Mouse (Mus musculus) T-helper 2 cell (primary cell): ENCODE data around the gene Slc25a34.

Experiments
- in situ Hi-C: fragments of 300-600 bp; cut with MboI, MseI; formaldehyde crosslinking; loops from one replicate; pipeline ENCODE4 v1.15.1; 2025; ENCODE audit warnings: high pct_unique_total_duplicates

Gene Slc25a34

DNA sequence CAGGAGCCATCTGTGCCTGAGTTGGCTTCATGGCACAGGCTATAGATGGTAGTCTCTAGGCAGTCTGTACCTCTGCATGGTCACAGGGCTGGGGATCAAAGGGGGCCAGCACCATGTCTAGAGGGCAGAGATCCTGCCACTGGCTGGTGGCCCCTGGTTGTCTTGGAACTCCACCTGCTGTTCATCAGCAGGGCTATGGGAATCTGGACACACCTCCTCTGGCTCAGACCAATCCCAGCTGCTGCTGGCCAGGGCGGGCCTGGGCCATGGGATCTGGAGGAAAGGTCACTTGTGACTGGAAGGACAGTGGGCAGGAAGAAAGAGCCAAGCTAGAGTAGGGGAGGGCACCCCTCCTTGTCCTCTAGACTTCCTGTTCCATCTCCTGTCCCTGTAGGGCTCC is at the start of gene Slc25a34:
Gene Slc25a34 (minus strand): TSS at position 156 of the 400 bp plus-strand sequence.
- in situ Hi-C loops: no loop called here

DNA sequence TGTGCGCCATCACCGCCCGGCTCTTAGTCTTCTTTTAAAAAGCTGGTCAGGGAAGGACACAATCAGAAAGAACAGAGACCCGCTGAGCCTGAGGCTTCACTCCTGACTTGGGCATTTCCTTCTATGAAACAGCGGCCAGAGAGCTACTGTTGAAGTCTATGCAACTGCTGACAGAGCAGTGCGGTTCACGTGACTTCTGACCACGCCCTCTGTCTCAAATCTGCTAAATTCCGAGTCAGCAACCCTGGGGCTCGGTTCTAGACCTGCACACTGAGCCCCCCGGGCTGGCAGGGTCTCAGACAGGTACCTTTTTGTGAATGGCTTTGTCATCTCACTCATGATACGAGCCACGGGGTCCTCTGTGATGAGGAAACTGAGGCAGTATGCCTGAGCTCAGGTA is 48.7 kb upstream of the Slc25a34 start:
- in situ Hi-C loops: no loop called here

DNA sequence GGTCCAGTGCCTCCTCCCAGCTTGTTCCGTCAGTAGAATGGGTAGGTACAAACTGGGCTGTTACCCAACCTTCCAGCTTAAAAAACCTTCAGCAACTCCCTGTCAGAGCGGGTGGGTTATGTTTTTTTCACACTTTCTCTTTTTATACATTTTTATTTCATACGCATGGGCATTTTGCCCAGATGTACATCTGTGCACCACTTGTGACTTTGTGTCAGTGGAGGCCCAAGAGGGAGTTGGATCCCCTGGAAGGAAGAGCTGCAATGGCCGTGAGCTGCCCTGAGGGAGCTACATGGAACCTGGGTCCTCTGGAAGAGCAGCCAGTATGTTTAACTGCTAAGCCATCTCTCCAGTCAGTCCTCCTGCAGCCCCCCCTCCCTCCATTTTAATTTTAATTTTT is 47.8 kb upstream of the Slc25a34 start:
- in situ Hi-C loops: no loop called here

DNA sequence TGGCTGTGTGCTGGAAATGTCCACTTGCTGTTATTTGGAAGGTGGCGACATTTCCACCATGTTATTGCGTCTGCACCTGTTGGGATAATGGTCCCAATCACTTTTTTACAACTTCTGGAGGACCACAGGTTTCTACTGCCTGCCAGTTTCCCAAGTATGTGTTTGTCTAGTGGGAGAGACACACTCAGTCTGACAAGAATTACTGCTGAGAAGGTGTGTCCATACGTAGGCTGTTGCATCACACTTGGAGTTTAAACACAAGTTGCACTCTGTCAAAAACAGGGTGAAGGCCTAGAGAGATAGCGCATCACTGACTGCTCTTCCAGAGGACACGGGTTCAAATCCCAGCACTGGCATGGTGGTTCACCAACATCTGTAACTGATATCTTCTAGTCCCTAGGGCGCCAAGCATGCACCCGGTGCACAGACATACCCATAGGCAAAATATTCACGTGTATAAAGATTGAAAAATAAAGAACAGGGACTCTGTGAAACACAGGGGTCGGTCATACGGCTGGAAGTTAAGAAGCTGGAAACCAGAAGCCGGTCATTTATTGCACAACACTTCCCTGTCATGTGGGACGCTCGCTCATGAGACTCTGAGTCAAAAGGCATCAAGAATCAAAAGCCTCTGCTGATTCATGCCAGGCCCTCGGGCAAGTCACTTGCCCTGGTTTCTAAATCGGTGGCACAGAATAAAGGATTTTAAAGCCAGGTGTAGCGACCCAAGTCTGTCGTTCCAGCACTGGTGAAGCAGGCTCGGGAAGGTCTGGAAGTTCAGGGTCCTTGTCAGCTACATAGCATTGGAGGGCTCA is 46.5 kb upstream of the Slc25a34 start:
- in situ Hi-C loops: no loop called here

DNA sequence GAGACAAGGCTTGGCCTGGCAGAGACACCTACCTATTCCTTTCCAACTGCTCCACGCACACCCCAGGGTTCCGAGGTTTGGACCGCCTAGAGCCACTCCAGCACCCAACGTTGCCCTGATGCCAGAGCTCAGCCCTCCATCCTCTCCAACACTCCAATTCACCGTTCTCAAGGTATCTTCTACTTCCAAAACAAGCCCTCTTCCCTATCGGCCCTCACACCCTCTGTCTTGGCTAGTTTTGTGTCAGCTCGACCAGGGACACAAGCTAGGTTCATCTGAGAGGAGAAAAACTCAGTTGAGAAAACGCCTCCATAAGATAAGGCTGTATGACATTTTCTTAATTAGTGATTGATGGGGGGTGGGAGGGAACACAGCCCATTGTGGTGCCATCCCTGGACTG is 41.2 kb upstream of the Slc25a34 start, which contains the start of gene Plekhm2:
Gene Plekhm2 (minus strand): TSS at position 101 of the 400 bp plus-strand sequence.
- in situ Hi-C loops: no loop called here

DNA sequence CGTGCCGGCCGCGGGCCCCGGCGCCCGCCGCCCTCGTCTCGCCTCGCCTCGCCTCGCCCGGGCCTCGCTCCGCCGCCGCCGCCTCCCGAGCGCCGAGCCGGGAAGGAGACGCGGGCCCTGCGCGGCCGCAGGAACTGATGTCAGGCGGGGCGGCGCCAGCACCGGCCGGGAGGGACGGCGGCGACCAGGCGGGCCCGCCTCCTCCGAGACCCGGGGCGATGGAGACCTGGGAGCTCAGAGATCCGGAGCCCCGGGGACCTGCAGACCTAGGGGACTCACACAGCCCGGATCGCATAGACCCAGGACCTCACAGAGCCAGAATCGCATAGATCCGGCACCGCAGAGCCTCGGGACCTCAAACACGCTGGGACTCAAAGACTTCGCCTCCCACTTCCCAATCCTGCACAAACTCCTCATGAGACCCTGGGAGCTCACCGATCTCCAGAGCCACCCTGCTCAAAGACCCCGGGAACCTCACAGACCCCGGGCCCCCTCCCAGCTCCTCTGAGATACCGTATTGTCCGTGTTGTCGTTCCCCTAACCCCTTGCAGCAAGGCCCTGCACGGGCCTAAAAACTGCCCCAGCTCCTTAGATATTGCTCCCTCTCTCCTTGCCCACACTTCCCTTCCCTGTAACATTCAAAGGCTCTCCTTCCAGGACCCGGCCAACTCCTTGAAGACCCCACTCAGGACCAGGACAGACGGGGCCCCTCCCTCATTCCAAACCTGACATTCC is 40.6 kb upstream of the Slc25a34 start:
- in situ Hi-C loops: no loop called here

DNA sequence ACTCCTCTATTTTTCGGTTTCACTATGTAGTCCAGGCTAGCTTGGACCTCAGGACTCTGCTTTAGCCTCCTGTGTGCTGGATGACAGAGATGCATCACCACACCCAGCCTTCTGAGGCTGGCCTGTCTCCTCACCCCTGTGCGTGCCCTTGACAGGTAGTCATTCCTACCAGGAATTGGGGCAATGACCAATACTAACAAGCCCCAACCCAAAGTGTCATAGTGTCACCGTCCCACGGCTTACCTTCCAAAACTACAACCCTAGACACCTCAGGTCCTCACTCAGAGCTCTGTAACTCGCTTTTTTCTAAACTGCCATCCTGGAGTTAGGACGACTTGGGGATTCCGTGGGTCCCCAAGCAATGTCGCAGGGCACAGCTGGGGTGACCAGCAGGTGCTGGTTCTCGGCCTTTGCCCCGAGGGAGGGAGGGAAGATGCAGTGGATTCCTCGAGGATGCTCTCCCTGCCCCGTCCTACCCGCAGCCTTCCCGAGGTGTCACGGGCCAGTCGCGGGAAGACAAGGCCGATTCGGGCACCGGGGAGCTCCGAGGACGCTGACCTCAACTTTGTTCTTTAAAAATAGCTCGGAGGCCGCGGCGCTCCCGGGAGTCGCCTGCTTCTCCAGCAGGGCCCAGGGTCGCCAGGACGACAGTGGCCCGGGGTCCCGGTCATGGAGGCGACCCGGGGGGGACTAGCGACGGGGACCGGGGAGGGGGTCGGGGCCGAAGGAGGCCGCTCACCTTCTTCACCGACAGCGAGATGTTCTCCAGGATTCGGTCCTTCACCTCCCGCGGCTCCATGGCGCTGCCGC is 39.7 kb upstream of the Slc25a34 start:
- in situ Hi-C loops: no loop called here

DNA sequence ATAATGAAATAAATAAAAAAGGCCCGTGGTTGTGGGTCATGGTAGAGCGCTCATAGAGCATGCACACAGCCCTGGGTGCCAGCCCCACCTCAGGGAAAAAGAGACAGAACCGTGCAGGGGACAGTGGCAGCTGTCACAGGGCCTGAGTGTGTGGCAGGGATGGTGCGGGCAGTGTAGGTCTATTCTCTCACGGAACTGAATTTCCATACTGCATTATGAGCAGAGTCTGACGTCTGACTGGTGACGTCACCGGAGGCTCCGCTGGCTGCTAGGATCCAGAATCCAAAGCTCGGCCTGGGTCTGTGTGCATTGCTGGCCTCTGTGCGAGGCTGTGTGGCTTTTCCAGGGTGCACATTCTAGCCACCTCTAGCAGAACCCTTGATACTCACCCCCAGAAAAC is 37.3 kb upstream of the Slc25a34 start:
- in situ Hi-C loops: no loop called here

DNA sequence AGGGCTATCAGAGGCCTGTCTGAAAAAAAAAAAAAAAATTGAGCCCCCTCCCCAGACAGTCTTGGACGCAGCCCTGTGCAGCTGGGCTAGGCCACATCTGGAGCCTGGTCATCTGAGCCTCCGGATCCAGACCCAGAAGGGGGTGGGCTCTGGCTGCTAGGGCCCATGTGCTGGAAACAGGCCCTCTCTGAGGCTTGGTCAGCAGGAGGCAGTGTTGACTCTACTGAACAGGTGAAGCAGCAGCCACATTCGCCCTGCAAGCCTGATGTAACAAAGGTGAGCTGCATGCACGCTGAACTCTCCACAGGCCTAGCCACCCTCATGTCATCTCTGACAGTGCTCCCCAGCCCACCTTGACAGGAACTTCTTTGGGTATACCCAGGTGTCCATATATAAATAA is 36.1 kb upstream of the Slc25a34 start:
- in situ Hi-C loops: no loop called here

DNA sequence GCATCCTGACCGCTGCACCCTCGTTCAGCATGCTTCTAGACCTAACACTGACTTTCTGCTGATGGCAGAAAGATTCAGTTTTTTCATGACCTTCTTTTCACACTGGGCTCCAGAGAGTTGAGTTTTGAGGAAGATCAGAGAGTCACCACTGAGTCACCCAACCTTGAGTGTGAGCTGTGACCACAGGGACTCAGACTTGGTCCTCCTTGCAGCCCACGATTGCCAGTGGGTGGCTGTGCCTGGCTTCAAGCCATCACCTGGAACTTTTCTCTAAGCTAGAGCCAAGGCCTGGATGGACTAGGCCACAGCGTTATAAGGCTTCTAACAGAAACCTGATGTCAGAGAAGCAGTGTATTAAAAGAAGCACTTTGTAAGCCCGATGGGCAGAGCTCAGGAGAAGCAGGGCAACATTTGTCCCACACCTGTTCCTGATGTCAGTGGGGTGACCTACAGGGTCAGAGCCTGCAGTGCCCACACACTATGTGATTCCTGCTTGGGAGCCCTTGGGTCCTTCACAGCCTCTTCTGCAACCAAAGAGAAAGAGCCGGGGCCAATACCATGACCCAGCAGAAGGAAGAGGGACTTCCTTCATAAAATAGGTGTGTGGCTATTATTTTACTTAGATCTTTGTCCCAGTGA is 35.3 kb upstream of the Slc25a34 start:
- in situ Hi-C loops: no loop called here

DNA sequence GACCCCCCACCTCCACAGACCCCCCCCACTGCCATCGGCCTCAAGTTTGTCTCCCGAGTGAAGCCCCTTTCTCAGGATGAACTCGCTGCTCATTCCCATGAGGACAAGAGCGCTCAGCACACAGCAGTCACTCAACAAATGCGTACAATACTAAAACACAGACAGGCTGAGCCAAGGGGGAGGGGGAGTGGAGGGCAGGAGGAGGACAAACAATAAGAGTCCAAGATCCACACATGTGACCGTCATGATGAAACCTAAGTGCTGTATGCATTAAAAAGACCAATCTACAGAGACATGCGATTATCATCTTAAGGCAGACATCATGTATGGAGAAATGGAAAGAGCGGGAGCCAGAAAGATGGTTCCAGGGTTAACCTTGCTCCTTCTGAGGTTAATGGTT is 33.3 kb upstream of the Slc25a34 start:
- in situ Hi-C loops: no loop called here

DNA sequence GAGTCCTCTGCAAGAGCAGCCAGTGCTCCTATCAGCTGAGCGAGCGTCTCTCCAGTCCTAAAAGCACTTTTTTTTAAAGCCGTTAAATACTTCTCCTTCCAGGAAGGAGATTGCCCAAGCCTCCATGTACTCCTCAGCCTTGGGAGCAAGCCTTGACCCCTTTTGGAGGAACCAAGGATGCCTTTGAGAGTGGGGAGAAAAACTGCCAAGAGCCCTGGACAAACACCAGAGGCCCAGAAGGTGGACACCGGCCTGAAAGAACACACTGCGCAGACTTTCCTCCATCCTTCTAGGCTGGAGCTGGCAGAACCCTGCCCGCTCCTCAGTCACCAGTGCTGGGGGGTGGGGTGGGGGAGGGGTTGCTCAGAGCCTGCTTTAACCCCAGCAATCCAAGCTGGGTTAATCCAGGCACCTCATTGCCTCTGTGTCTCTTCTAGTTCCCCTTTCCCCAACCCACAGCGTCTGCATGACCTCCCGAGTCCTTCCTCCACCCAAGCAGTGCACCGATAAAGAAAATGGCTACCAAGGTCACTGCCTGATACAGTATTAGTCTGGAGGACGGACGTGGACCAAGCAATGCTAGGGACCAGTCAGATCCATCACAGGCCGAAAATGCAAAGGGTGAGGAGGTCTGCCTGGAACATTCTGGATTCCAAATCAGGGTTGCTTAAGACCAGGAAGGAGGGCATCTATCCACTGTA is 32.4 kb upstream of the Slc25a34 start:
- in situ Hi-C loops: no loop called here

DNA sequence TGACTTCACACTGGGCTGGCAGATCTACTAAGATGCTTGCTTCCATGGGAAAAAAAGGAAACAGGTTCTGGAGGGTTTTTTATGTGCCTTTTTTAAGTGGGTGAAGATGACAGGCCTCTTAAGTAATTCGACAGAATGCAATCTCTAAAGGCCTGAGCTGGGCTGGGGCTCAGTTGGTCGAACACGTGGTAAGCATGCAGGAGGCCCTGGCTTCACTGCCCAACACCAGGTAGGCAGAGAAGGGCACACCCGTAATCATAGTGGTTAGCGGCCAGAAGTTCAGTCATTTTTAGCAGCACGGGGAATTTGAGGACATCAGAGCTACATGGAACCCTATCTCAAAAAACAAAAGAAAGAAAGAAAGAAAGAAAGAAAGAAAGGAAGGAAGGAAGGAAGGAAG is 30.9 kb upstream of the Slc25a34 start:
- in situ Hi-C loops: no loop called here

DNA sequence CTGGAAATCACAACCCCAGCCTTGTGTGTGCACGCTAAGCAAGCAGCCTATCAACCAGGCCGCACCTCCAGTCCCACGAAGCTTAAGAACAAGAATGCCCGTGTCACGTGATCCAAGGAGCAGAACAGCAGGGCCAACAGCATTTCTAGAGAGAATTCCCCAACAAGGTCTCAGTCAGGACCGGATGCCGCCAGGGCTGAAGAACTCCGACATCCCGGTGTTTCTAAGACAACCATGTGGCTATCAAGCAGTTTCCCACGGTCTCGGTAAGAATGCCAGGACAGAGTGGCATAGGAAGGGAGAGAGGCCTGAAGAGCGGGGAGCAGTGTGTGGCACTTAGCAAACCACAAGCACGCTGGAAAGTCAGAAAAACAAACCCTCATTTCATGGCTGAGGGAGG is 30.2 kb upstream of the Slc25a34 start:
- in situ Hi-C loops: no loop called here

DNA sequence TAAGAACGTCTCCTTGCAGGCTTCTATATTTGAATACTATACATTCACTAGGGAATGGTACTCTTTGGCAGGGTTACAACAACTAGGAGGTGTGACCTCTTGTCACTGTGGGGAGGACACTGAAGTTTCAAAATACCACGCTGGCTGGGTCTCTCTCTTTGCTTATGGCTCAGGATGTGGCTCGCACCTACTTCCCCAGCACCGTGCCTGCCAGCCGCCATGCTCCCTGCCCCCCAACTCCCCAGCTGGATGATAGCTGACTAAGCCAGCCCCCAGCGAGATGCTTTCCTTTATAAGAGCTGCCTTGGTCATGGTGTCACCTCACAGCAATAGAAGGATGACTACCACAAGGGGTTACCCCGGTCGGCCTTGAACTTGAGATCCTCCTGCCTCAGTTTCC is 29.4 kb upstream of the Slc25a34 start:
- in situ Hi-C loops: no loop called here

DNA sequence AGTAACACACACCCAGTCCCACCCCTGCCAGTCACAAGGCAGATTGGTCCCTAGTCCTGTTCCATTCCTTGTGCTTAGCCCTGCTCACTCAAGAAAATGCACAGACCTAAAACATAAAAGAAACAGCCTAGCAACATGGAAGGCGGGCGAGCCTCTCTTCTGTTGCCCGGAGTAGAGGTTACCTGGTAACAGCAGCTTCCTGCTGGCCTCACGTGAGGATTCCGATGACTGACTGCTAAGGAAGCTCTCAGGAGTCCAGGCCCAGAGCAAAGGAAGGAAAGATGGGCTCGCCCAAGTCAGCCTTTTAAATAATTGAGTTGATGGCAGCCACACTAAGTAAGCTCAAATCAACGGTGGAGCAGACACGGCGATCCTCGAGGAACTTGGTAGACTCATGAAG is 28.3 kb upstream of the Slc25a34 start:
- in situ Hi-C loops: no loop called here

DNA sequence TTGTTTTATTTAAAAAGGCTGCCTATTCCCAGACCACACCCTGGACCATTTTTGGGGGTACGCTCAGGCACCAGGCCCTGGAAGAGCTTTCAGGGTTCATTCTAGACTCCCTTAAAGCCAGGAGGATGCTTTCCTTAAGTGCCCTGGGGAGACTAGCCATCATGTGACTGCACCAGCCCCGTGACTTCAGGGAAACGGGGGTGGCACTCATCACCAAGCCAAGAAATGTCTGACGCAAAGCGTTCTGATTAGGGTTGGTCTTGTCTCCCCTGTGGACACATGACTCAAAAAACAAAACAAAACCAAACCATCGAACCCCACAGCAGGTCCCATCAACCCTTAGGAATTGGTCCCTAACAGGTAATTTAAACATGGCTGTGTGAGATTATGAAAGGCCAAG is 27.7 kb upstream of the Slc25a34 start:
- in situ Hi-C loops: no loop called here

DNA sequence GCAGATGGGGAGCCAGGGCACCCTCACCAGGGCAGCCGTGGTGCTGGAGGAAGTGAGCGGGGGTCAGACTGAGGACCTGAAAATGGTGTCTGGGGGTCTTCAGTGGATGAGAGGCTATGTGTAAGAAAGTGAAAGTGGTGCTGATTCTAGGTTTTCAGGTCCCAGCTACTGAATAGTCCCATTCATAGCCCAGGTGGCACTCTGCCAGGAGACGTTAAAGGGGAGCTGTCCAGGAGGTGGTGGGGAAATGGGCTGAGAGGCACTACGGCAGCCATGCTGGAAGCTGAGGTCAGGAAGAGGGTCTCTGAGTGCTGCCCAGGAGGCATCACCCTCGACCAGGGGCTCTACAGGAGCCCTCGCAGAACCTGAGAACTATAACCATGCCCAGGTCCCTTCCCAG is 25.6 kb upstream of the Slc25a34 start:
- in situ Hi-C loops: no loop called here

DNA sequence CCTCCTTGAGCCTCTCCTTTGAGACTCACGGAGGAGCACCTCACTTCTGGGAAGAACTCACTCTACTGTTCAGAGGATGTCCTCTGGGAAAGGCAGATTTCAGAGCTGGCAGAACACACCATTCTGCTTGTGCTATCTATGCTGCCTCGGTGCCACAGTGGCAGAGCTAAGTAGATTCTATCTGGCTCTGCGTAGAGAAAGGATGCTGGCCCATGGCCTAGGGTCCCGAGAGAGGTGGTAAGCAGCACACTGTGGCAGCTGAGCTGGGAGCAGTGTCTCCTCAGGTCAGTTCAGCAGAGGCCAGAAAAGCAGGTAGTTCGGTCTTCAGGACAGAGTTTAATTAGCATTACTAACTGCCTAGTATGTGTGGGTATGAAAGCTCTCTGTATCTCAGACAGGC is 24.6 kb upstream of the Slc25a34 start:
- in situ Hi-C loops: no loop called here

DNA sequence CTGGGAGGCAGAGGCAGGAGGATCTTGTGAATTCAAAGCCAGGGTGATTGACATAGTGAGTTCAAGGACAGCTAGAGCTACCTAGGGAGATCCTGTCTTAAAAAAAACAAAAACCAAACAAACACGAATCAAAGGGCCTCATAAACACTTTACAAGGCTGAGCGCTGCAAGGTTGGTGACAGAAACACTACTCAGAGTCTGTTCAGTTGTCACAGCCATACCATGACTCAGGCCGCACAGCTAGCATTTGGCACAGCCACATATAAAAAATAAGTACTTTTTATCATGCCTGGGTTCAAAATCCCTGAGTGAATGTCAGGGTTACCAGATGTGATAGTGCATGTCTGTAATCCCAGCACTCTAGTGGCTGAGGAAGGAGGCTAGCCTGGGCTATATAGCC is 23.6 kb upstream of the Slc25a34 start:
- in situ Hi-C loops: no loop called here

DNA sequence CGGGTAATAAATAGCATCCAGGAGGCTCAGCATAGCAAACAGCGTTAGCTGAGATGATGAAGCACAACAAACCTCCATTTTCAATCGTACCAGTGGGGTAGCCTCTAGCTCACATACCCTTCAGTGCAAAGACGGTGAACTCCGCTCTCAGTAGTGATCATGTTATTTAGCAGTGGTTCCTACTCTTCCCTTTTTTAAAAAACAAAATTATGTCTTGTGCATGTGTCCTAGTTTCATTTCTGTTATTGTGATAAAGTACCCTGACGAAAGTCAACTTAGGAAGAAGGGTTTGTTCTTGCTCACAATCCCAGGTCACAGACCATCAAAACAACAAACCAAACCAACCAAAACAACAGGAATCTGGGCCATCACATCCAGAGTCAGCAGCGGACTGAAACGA is 22.4 kb upstream of the Slc25a34 start:
- in situ Hi-C loops: no loop called here
